Mouse (Mus musculus): Measurements from ENCODE around the gene Dpp8.

GRCm38 (mm10) chr9:64987651-64988050, 44.6 kb upstream of the Dpp8 start:
- no peak for TF ChIP-seq CTCF (IDR thresholded peaks at IDR 0.05; ENCODE audit: insufficient read depth, low read depth, low read length)
- no peak for TF ChIP-seq POLR2A (IDR thresholded peaks at IDR 0.05; ENCODE audit: insufficient read depth, low read depth, low read length)

All from olfactory bulb, adult 2 months (tissue).